Mouse (Mus musculus) heart, embryonic 15.5 days (tissue): ENCODE results near the gene Ror2. TPM values are rescaled to one million over a fixed set of nuclear protein-coding genes. Genes with fewer than 3 reads are reported as not detected.

ENCODE experiments used
- ATAC-seq: fragments of 200-750 bp; cut with Nextera tagmentation; replicated peaks from 2 replicates; pipeline ENCODE4 v1.8.0; 2017; ENCODE audit warnings: low read depth, moderate TSS enrichment; ENCODE audit not compliant: insufficient number of reproducible peaks, insufficient read depth, low FRiP score
- H3K27ac ChIP-seq: fragments of 300-500 bp; sonication (generic); 2 replicates; pipeline ENCODE4 v1.5.1; 2015; ENCODE audit warnings: mild to moderate bottlenecking, inconsistent platforms
- H3K27me3 ChIP-seq: fragments of 300-500 bp; sonication (generic); 2 replicates; pipeline ENCODE4 v1.6.1; 2015; ENCODE audit warnings: inconsistent platforms
- H3K36me3 ChIP-seq: fragments of 300-500 bp; sonication (generic); 2 replicates; pipeline ENCODE4 v1.6.1; 2015; ENCODE audit warnings: mild to moderate bottlenecking, inconsistent platforms
- H3K4me1 ChIP-seq: fragments of 300-500 bp; sonication (generic); replicated peaks from 2 replicates; pipeline ENCODE4 v1.6.1; 2015; ENCODE audit warnings: inconsistent platforms
- H3K4me2 ChIP-seq: fragments of 300-500 bp; sonication (generic); 2 replicates; pipeline ENCODE4 v1.6.1; 2015; ENCODE audit warnings: inconsistent platforms, mild to moderate bottlenecking, moderate library complexity
- H3K4me3 ChIP-seq: fragments of 300-500 bp; sonication (generic); 2 replicates; pipeline ENCODE4 v1.5.1; 2015; ENCODE audit warnings: mild to moderate bottlenecking, inconsistent platforms
- H3K9ac ChIP-seq: fragments of 300-500 bp; sonication (generic); 2 replicates; pipeline ENCODE4 v1.6.1; 2015; ENCODE audit warnings: mild to moderate bottlenecking, inconsistent platforms
- H3K9me3 ChIP-seq: fragments of 300-500 bp; sonication (generic); replicated peaks from 2 replicates; pipeline ENCODE4 v1.6.1; 2016; ENCODE audit warnings: inconsistent platforms
- WGBS: fragments of 180-500 bp; shearing (Covaris S2); methylation state at CpG from one replicate; pipeline ENCODE4 v1.1.7; 2015; ENCODE audit warnings: mixed read lengths; 5-methylcytosine and 5-hydroxymethylcytosine counted together
- polyA plus RNA-seq: library from polyadenylated mRNA; unstranded; fragments of >200 nt; fragmentation: Nextera tagmentation; extraction: Ambion mirVana; gene quantifications from 2 replicates; pipeline ENCODE4 v1.2.1, GENCODE M21; 2015

Gene Ror2
- polyA plus RNA-seq, 1 experiment from 2014 or later = 14.4 TPM

DNA sequence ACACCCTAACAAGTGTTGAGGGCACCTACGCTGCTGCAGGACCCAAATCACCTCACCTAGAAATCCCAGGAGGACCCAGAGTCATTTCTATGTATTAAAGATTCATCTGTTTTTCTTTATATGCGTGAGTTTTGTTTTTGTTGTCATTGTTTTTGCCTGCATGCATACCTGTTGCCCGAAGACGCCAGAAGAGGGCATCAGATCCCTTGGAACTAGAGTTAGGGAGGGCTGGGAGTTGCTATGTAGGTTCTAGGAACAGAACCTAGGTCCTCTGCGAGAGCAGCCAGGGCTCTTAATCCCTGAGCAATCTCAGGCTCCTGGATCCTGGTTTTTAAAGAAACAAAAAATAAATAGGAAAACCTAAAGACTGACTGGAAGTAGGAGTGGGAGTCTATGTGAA is 20.9 kb upstream of the Ror2 start:
- Histone ChIP-seq H3K4me3 (no peak overlapping the region), H3K27me3 (no peaks in the 10 kb centered on the region), H3K9ac (no peak overlapping the region), H3K27ac (no peak overlapping the region), H3K9me3 (no peaks in the 10 kb centered on the region), H3K4me2 (no peak overlapping the region), H3K4me1 (peaks cover 11% of the 10 kb centered on the region), H3K36me3 (no peaks in the 10 kb centered on the region)
- 66% methylated on average over 5 of the region's 5 CpGs for WGBS
- ATAC-seq = no peak

DNA sequence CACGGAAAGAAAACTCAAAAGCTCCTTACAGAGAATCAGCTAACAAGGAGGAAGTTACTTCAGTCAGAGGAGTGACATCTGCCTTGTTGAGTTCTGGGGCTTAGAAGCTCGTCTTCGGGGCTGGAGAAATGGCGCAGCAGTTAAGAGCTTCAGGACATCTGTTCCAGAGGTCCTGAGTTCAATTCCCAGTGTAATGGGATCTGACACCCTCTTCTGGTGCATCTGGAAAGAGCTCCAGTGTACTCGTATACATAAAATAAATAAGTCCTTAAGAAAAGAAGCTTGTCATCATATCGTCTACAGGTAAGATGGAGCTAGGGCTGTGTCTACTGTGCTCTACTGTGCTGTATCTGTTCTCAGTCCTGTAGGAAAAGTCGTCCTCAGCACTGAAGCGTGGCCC is 19.3 kb upstream of the Ror2 start:
- Histone ChIP-seq H3K4me1 (peaks cover 11% of the 10 kb centered on the region), H3K27ac (no peak overlapping the region), H3K36me3 (no peaks in the 10 kb centered on the region), H3K4me2 (no peak overlapping the region), H3K9ac (no peak overlapping the region), H3K27me3 (0 out of 2 replicates have a peak, but pooled peaks cover 3% of the 10 kb centered on the region), H3K4me3 (no peak overlapping the region), H3K9me3 (no peaks in the 10 kb centered on the region)
- no peak for ATAC-seq
- 76% methylated on average over 8 of the region's 8 CpGs for WGBS

DNA sequence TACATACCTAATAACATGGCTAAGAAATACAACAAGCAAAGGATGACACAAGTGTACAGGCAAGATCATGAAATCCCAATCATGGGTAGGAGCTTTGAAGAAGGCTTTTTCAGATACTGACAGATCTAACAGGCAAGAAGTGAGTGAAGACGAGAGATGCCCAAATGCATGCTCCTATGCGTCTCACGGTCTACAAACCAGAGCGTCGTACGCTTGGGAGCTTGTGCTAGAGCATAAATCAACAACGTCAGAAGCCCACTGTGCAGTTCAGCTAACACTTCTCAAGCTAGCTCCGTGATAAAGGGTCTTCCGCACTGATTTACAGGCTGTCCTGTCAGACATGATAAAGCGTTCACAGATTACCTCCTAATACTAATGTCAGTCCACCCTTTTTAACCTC is 16.8 kb upstream of the Ror2 start:
- Histone ChIP-seq H3K4me2 (no peak overlapping the region), H3K4me3 (no peak overlapping the region), H3K27me3 (0 out of 2 replicates have a peak, but pooled peaks cover 3% of the 10 kb centered on the region), H3K9ac (no peak overlapping the region), H3K36me3 (no peaks in the 10 kb centered on the region), H3K4me1 (peaks cover under 1% of the 10 kb centered on the region; the same call in 1 of the 2 replicates), H3K27ac (no peak overlapping the region), H3K9me3 (no peaks in the 10 kb centered on the region)
- WGBS = 68% methylated on average over 10 of the region's 10 CpGs
- ATAC-seq = no peak

DNA sequence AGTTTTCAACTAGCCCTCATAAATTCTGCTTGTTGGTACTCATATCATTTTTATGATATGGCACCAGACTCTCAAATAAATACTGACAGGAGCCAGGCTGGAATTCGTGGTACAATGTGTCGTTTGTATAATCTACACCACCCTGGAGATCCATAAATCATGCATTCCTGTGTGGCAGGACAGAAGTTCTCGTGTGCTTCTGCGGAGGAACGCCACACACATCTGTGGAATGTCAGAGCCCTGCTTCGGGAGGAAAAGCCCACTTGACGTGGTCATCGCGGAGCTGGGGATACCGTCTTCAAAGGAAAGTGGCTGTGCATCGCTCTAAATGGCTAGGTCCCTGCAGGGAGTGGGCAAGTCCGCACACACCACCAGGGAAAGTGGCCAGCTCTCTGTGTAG is 7.1 kb upstream of the Ror2 start:
- no peak overlapping the region for H3K4me3 ChIP-seq
- H3K36me3 ChIP-seq = no peaks in the 10 kb centered on the region
- no peak overlapping the region for H3K27ac ChIP-seq
- ATAC-seq = no peak
- 11% methylated on average over 12 of the region's 12 CpGs for WGBS
- peaks cover 13% of the 10 kb centered on the region for H3K4me1 ChIP-seq
- H3K27me3 ChIP-seq = no peaks in the 10 kb centered on the region
- no peak overlapping the region for H3K9ac ChIP-seq
- peak overlapping the region; percentile 47 for H3K4me2 ChIP-seq
- no peaks in the 10 kb centered on the region for H3K9me3 ChIP-seq

DNA sequence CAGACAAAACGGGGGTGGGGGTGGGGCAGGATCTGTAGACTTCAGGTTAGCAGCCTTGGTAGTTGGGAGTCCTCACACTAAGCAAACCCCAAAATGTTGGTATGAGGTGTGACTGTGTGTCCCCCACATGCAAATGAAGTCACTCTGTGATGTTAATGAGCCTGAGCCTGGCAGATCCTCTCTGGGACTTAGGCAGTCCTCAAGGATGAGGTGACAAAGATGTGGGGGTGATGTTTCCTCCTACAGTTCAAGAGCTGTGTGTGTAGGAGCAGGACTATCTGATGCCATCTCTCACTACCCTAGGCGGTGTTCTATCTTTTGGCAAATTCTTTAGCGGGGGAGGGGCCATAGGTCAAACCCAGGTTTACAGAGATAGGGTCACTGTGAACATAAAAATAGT is 6.3 kb upstream of the Ror2 start:
- H3K36me3 ChIP-seq = no peaks in the 10 kb centered on the region
- no peak for ATAC-seq

DNA sequence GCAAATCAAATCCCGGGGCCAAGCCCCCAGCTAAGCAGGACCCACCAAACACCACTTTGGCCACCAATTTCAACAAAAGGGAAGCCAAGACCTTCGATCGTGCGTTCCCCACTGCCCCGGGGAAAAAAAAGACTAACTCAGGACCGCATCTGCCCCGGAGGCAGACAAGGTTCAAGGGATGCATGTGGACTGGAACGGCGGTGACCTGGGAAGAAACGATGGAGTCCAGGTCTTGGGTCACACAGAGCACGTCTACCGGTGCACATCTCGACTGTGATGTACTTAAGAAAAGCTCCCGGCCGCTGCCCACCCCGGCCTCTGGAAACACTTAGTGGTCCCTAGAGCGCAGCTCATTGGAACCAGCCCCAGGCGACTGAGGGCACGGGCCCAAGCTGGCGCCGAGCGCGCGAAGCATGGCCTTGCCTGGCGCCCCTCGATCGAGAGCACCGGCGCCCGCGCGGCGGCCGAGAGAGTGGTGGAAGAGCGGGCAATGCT is 616 bp downstream of the Ror2 start:
- peak overlapping the region; percentile 65 for H3K27ac ChIP-seq
- peak overlapping the region; percentile 87 for H3K9ac ChIP-seq
- 1% methylated on average over 35 of the region's 35 CpGs for WGBS
- H3K36me3 ChIP-seq = no peaks in the 10 kb centered on the region
- H3K9me3 ChIP-seq = no peaks in the 10 kb centered on the region
- H3K4me2 ChIP-seq = peak overlapping the region; percentile 71
- H3K4me1 ChIP-seq = peaks cover 42% of the 10 kb centered on the region
- H3K27me3 ChIP-seq = 0 out of 2 replicates have a peak, but pooled peaks cover 9% of the 10 kb centered on the region
- peak overlapping the region; percentile 70 for H3K4me3 ChIP-seq
- peak; percentile 54; the same call in 1 of the 2 replicates for ATAC-seq

More for the DNA sequence above, 6.3 kb upstream of the Ror2 start:
- Histone ChIP-seq H3K27ac (no peak overlapping the region), H3K4me1 (peaks cover 10% of the 10 kb centered on the region), H3K27me3 (no peaks in the 10 kb centered on the region), H3K4me2 (no peak overlapping the region), H3K9ac (no peak overlapping the region), H3K4me3 (no peak overlapping the region), H3K9me3 (no peaks in the 10 kb centered on the region)
- WGBS = 19% methylated on average over 3 of the region's 3 CpGs

DNA sequence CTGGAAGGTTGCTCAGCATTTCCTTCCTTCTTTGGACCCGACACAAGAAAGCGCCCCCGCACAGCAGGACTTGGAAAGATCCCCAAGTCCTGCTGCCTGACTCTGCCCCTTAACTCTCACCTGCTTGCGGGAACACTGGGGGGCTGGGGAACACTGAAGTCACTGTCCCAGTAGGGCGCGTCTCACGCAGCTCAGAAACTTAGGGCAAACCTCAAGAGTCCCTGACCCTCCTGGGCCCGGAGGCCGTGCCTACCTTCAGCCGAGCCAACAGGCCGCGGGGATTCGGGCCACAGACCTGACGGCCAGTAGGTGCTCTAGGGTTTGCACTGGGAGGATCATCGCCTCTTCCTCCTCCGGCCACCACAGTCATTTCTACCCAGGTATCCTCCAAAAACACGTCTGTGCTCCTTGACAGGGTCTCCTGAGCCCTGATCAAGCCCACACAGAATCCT is 1.2 kb downstream of the Ror2 start:
- no peak for ATAC-seq
- Histone ChIP-seq H3K4me1 (peaks cover 43% of the 10 kb centered on the region), H3K27me3 (0 out of 2 replicates have a peak, but pooled peaks cover 9% of the 10 kb centered on the region), H3K9ac (peak overlapping the region; percentile 87), H3K36me3 (no peaks in the 10 kb centered on the region), H3K9me3 (no peaks in the 10 kb centered on the region), H3K4me3 (peak overlapping the region; percentile 70), H3K27ac (peak overlapping the region; percentile 65), H3K4me2 (peak overlapping the region; percentile 71)
- 3% methylated on average over 17 of the region's 17 CpGs for WGBS

DNA sequence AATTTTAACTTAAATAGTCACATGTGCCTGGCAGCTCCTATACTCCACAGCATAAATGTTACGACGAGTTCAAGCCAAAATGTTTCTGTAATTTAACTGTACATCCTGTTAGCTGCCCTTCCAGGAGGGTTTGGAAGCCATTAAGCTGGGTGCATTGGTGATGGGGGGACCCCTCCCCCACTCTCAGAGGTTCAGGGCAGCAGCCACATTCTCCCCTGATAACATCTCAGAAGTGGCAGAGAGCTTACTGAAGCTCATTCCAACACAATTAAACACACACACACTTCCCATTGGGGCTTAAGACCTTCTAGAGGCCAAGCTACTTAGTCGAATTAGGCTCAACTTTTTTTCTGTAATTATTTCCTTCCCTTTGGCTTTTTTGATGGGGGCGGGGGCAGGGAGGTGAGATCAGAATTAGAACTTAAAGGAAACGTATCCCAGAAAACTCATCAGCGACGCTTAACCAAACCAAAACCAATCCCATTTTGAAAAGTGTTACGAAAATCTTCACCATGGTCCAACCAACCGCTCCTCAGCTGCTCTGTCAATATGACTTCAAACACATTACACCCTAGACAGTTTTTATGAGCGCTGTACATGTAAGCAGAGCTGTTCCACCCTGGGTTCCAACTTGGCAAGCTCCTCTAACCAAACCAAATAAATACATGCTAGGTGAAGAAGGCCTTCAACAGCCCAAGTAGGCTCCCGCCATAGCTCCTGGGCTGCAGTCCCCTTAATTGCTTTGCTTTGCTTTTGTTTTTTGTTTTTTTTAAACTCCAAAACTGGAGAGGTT is 4.1 kb downstream of the Ror2 start:
- Histone ChIP-seq H3K4me2 (peak overlapping the region; percentile 35), H3K27me3 (0 out of 2 replicates have a peak, but pooled peaks cover 7% of the 10 kb centered on the region), H3K4me1 (peaks cover 70% of the 10 kb centered on the region), H3K9ac (no peak overlapping the region), H3K9me3 (no peaks in the 10 kb centered on the region), H3K27ac (peak overlapping the region; percentile 7), H3K36me3 (no peaks in the 10 kb centered on the region), H3K4me3 (no peak overlapping the region)
- ATAC-seq = no peak
- WGBS = 42% methylated on average over 11 of the region's 11 CpGs

DNA sequence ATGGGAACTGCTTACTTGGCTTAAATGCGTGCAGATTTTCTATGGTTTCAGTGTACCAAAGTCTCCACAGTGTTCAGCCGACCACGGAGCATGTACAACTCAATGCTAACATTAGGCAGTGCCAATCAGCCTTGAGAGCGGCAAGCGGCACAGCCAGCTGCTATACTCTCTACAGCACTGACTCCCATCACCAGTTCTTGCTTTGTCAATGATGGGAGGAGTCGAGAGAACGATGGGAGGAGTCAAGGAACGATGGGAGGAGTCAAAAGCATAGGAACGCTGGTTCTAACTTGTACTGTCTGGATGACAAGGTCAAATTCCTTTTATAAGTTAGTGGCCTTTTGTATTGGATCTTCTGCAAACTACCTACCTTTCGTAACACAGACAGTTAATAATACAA is 7.0 kb downstream of the Ror2 start:
- WGBS = 58% methylated on average over 10 of the region's 10 CpGs
- Histone ChIP-seq H3K9me3 (no peaks in the 10 kb centered on the region), H3K27ac (peak overlapping the region; percentile 32; the same call in 1 of the 2 replicates), H3K4me2 (no peak overlapping the region), H3K36me3 (no peaks in the 10 kb centered on the region), H3K27me3 (no peaks in the 10 kb centered on the region), H3K4me3 (no peak overlapping the region), H3K4me1 (peaks cover 76% of the 10 kb centered on the region), H3K9ac (no peak overlapping the region)
- ATAC-seq = no peak; the same call in 1 of the 2 replicates

DNA sequence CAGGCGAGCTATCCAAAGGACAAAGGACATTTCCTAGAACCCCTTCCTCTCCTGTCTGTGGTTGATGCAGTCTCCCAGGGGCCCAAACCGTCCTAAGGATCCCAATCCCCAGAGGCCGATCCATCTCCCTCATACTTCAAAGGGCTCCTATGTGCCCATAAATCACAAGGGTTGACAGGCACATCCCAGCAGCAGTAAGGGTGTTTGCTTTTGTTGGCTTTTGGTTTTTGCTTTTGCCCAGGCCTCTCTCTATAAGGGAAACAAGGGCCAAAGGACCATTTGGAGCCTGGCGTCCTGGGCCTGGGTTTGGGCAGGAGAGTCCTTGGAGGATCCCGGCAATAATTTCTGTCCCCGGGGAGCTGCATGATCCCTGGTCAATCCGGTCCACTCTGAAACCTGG is 9.5 kb downstream of the Ror2 start:
- Histone ChIP-seq H3K27ac (peak overlapping the region; percentile 56), H3K36me3 (no peaks in the 10 kb centered on the region), H3K9me3 (no peaks in the 10 kb centered on the region), H3K9ac (no peak overlapping the region), H3K4me2 (peak overlapping the region; percentile 22; the same call in 1 of the 2 replicates), H3K27me3 (no peaks in the 10 kb centered on the region), H3K4me3 (no peak overlapping the region), H3K4me1 (peaks cover 76% of the 10 kb centered on the region)
- 51% methylated on average over 7 of the region's 7 CpGs for WGBS
- no peak for ATAC-seq

DNA sequence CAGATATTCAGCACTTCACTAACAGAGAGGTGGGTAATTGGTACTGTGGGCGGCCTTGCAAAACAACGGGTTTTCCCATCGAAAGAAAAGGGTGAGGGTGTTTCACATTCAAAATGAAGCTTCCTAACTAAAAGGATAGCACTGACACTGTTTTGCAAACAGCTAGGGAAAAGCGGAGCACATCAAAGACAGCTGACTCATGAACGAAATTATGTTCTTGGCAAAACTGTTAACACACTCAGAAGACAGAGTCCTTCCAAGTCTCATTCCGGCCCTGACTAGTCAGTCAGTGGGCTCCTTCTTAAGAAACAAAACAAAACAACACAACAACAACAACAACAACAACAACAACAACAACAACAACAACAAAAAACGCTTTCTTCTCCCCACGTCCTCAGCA is 10.1 kb downstream of the Ror2 start:
- Histone ChIP-seq H3K27me3 (no peaks in the 10 kb centered on the region), H3K4me1 (peaks cover 77% of the 10 kb centered on the region), H3K4me3 (no peak overlapping the region), H3K9ac (no peak overlapping the region), H3K36me3 (no peaks in the 10 kb centered on the region), H3K4me2 (no peak overlapping the region), H3K9me3 (no peaks in the 10 kb centered on the region), H3K27ac (no peak overlapping the region; the same call in 1 of the 2 replicates)
- no peak for ATAC-seq
- 60% methylated on average over 8 of the region's 8 CpGs for WGBS
